Mouse (Mus musculus) CH12.LX (cell line): ENCODE data around the gene Pth1r. TPM values are rescaled to one million over a fixed set of nuclear protein-coding genes. Genes with fewer than 3 reads are reported as not detected.

ENCODE experiments used
- DNase-seq: peaks from one replicate; pipeline ENCODE4 v3.0.0-alpha.2; 2013; ENCODE audit errors: extremely low read depth
- H3K27ac ChIP-seq: 2 replicates; pipeline ENCODE4 v1.5.1; 2012; ENCODE audit warnings: low read depth, mild to moderate bottlenecking, control low read depth, moderate library complexity; ENCODE audit not compliant: insufficient read depth
- H3K27me3 ChIP-seq: replicated peaks from 2 replicates; pipeline ENCODE3; 2012; ENCODE audit warnings: inconsistent platforms
- H3K36me3 ChIP-seq, 2 experiments: replicated peaks in 1 of 2; 2 replicates each; pipeline versions ENCODE3 to v1.6.1; 2012; ENCODE audit warnings: inconsistent platforms in 1 of 2, low read length in 1 of 2, mild to moderate bottlenecking in 1 of 2, mixed read lengths in 1 of 2, moderate library complexity in 1 of 2; ENCODE audit not compliant: control insufficient read depth in 1 of 2, insufficient read depth in 1 of 2
- H3K4me1 ChIP-seq, 2 experiments: 2 replicates each; pipeline ENCODE4 v1.6.1; 2012; ENCODE audit warnings: inconsistent platforms in 1 of 2, moderate library complexity in 1 of 2; ENCODE audit not compliant: insufficient read depth in 2 of 2, control insufficient read depth in 1 of 2
- H3K4me2 ChIP-seq: 2 replicates; pipeline ENCODE4 v1.6.1; 2012; ENCODE audit warnings: low read depth, mild to moderate bottlenecking, control low read depth; ENCODE audit not compliant: poor library complexity, insufficient read depth, severe bottlenecking
- H3K4me3 ChIP-seq, 3 experiments: fragments of 150-350 bp in 1 of 3; sonication (generic) in 1 of 3; replicated peaks in 1 of 3; 2 replicates each; pipeline versions ENCODE3 to v1.5.1; 2011 to 2012; ENCODE audit warnings: low read depth in 2 of 3, low read length in 2 of 3, mild to moderate bottlenecking in 2 of 3, moderate library complexity in 2 of 3, control low read depth in 1 of 3, improper control_type of control experiment in 1 of 3, inconsistent platforms in 1 of 3, mixed read lengths in 1 of 3; ENCODE audit not compliant: poor library complexity in 1 of 3
- H3K79me2 ChIP-seq: replicated peaks from 2 replicates; pipeline ENCODE4 v1.6.1; 2012; ENCODE audit warnings: mild to moderate bottlenecking, moderate library complexity; ENCODE audit not compliant: control insufficient read depth, poor library complexity, insufficient read depth, severe bottlenecking; ENCODE audit errors: extremely low read depth
- H3K9ac ChIP-seq: 2 replicates; pipeline ENCODE4 v1.6.1; 2012; ENCODE audit warnings: low read depth, mild to moderate bottlenecking, control low read depth, moderate library complexity; ENCODE audit not compliant: insufficient read depth
- H3K9me3 ChIP-seq: replicated peaks from 2 replicates; pipeline ENCODE3; 2012; ENCODE audit warnings: low read length, inconsistent platforms, mixed read lengths
- BHLHE40 ChIP-seq: IDR thresholded peaks from 2 replicates; pipeline ENCODE4 v1.6.1; 2011; ENCODE audit warnings: mild to moderate bottlenecking, low read depth, low read length, improper control_type of control experiment
- CHD1 ChIP-seq: IDR thresholded peaks from 2 replicates; pipeline ENCODE4 v1.6.1; 2012; ENCODE audit warnings: low read depth, low read length, improper control_type of control experiment, inconsistent platforms
- CHD2 ChIP-seq: IDR thresholded peaks from 2 replicates; pipeline ENCODE4 v1.6.1; 2011; ENCODE audit warnings: low read length, improper control_type of control experiment
- CTCF ChIP-seq, 2 experiments: IDR thresholded peaks in 1 of 2; conservative IDR thresholded peaks in 1 of 2; 2 replicates each; pipeline ENCODE4 v1.5.1; 2011 to 2012; ENCODE audit warnings: low read depth in 2 of 2, low read length in 2 of 2, improper control_type of control experiment in 1 of 2, inconsistent platforms in 1 of 2, mild to moderate bottlenecking in 1 of 2, moderate library complexity in 1 of 2
- E2F4 ChIP-seq: IDR thresholded peaks from 2 replicates; pipeline ENCODE4 v1.6.1; 2011; ENCODE audit warnings: low read depth, low read length, improper control_type of control experiment; ENCODE audit not compliant: insufficient replicate concordance
- ELF1 ChIP-seq: IDR thresholded peaks from 2 replicates; pipeline ENCODE4 v1.6.1; 2014; ENCODE audit warnings: low read depth, mild to moderate bottlenecking, inconsistent platforms, low read length, improper control_type of control experiment
- EP300 ChIP-seq: IDR thresholded peaks from 2 replicates; pipeline ENCODE4 v1.6.1; 2011; ENCODE audit warnings: low read length, improper control_type of control experiment
- ETS1 ChIP-seq: conservative IDR thresholded peaks from 2 replicates; pipeline ENCODE4 v1.6.1; 2012; ENCODE audit warnings: low read depth, mild to moderate bottlenecking, inconsistent platforms, low read length, improper control_type of control experiment, moderate library complexity
- GABPA ChIP-seq: IDR thresholded peaks from 2 replicates; pipeline ENCODE4 v1.6.1; 2012; ENCODE audit warnings: low read depth, low read length, improper control_type of control experiment, inconsistent platforms; ENCODE audit not compliant: insufficient replicate concordance
- HCFC1 ChIP-seq: IDR thresholded peaks from 2 replicates; pipeline ENCODE4 v1.6.1; 2012; ENCODE audit warnings: low read depth, mild to moderate bottlenecking, inconsistent platforms, low read length, improper control_type of control experiment
- IRF4 ChIP-seq: IDR thresholded peaks from 2 replicates; pipeline ENCODE4 v1.6.1; 2014; ENCODE audit warnings: low read depth, mild to moderate bottlenecking, inconsistent platforms, low read length, improper control_type of control experiment
- JUN ChIP-seq: IDR thresholded peaks from 2 replicates; pipeline ENCODE4 v1.6.1; 2011; ENCODE audit warnings: low read depth, mild to moderate bottlenecking, low read length, improper control_type of control experiment, moderate library complexity; ENCODE audit not compliant: insufficient read depth
- JUND ChIP-seq: conservative IDR thresholded peaks from 2 replicates; pipeline ENCODE4 v1.6.1; 2011; ENCODE audit warnings: low read depth, low read length, improper control_type of control experiment
- KAT2A ChIP-seq: IDR thresholded peaks from 2 replicates; pipeline ENCODE4 v1.6.1; 2012; ENCODE audit warnings: low read length, improper control_type of control experiment, inconsistent platforms; ENCODE audit not compliant: insufficient replicate concordance
- MAFK ChIP-seq: IDR thresholded peaks from 2 replicates; pipeline ENCODE4 v1.6.1; 2011; ENCODE audit warnings: low read length, improper control_type of control experiment; ENCODE audit not compliant: insufficient replicate concordance
- MAX ChIP-seq: IDR thresholded peaks from 2 replicates; pipeline ENCODE4 v1.6.1; 2011; ENCODE audit warnings: low read length, improper control_type of control experiment
- MAZ ChIP-seq: IDR thresholded peaks from 2 replicates; pipeline ENCODE4 v1.6.1; 2012; ENCODE audit warnings: low read depth, mild to moderate bottlenecking, inconsistent platforms, low read length, improper control_type of control experiment, moderate library complexity
- MEF2A ChIP-seq: IDR thresholded peaks from 2 replicates; pipeline ENCODE4 v1.6.1; 2014; ENCODE audit warnings: low read depth, mild to moderate bottlenecking, inconsistent platforms, low read length, improper control_type of control experiment, borderline replicate concordance
- MXI1 ChIP-seq: IDR thresholded peaks from 2 replicates; pipeline ENCODE4 v1.6.1; 2011; ENCODE audit warnings: mild to moderate bottlenecking, low read depth, low read length, improper control_type of control experiment
- MYC ChIP-seq: IDR thresholded peaks from 2 replicates; pipeline ENCODE4 v1.6.1; 2011; ENCODE audit warnings: low read depth, mild to moderate bottlenecking, improper control_type of control experiment, low read length
- NELFE ChIP-seq: IDR thresholded peaks from 2 replicates; pipeline ENCODE4 v1.6.1; 2011; ENCODE audit warnings: low read depth, low read length, improper control_type of control experiment
- NRF1 ChIP-seq: IDR thresholded peaks from 2 replicates; pipeline ENCODE4 v1.6.1; 2014; ENCODE audit warnings: low read depth, mild to moderate bottlenecking, inconsistent platforms, low read length, improper control_type of control experiment, moderate library complexity
- PAX5 ChIP-seq: IDR thresholded peaks from 2 replicates; pipeline ENCODE4 v1.6.1; 2012; ENCODE audit warnings: low read length, inconsistent platforms, mixed read lengths
- POLR2A ChIP-seq: IDR thresholded peaks from 2 replicates; pipeline ENCODE4 v1.6.1; 2011; ENCODE audit warnings: low read depth, mild to moderate bottlenecking, improper control_type of control experiment, low read length
- POLR2AphosphoS2 ChIP-seq: IDR thresholded peaks from 2 replicates; pipeline ENCODE4 v1.6.1; 2011; ENCODE audit warnings: low read depth, low read length, improper control_type of control experiment
- RAD21 ChIP-seq: IDR thresholded peaks from 2 replicates; pipeline ENCODE4 v1.6.1; 2011; ENCODE audit warnings: low read depth, mild to moderate bottlenecking, low read length, improper control_type of control experiment, moderate library complexity
- RCOR1 ChIP-seq: conservative IDR thresholded peaks from 2 replicates; pipeline ENCODE4 v1.6.1; 2012; ENCODE audit warnings: low read depth, mild to moderate bottlenecking, inconsistent platforms, low read length, improper control_type of control experiment
- SIN3A ChIP-seq: IDR thresholded peaks from 2 replicates; pipeline ENCODE4 v1.6.1; 2012; ENCODE audit warnings: low read length, improper control_type of control experiment, inconsistent platforms
- SMC3 ChIP-seq: IDR thresholded peaks from 2 replicates; pipeline ENCODE4 v1.6.1; 2011; ENCODE audit warnings: low read depth, low read length, improper control_type of control experiment
- TBP ChIP-seq: conservative IDR thresholded peaks from 2 replicates; pipeline ENCODE4 v1.6.1; 2011; ENCODE audit warnings: low read depth, low read length, improper control_type of control experiment
- TCF12 ChIP-seq: IDR thresholded peaks from 2 replicates; pipeline ENCODE4 v1.6.1; 2014; ENCODE audit warnings: low read depth, mild to moderate bottlenecking, inconsistent platforms, low read length, improper control_type of control experiment
- UBTF ChIP-seq: IDR thresholded peaks from 2 replicates; pipeline ENCODE4 v1.6.1; 2012; ENCODE audit warnings: low read depth, mild to moderate bottlenecking, inconsistent platforms, low read length, improper control_type of control experiment, moderate library complexity
- USF1 ChIP-seq: IDR thresholded peaks from 2 replicates; pipeline ENCODE4 v1.6.1; 2014; ENCODE audit warnings: low read depth, mild to moderate bottlenecking, inconsistent platforms, low read length, improper control_type of control experiment
- USF2 ChIP-seq: conservative IDR thresholded peaks from 2 replicates; pipeline ENCODE4 v1.6.1; 2011; ENCODE audit warnings: low read depth, low read length, improper control_type of control experiment
- ZC3H11A ChIP-seq: IDR thresholded peaks from 2 replicates; pipeline ENCODE4 v1.6.1; 2012; ENCODE audit warnings: low read depth, mild to moderate bottlenecking, inconsistent platforms, low read length, improper control_type of control experiment
- ZKSCAN1 ChIP-seq: IDR thresholded peaks from 2 replicates; pipeline ENCODE4 v1.6.1; 2012; ENCODE audit warnings: low read depth, inconsistent platforms, low read length, improper control_type of control experiment, borderline replicate concordance
- ZMIZ1 ChIP-seq: IDR thresholded peaks from 2 replicates; pipeline ENCODE4 v1.6.1; 2012; ENCODE audit warnings: low read depth, mild to moderate bottlenecking, inconsistent platforms, low read length, improper control_type of control experiment
- ZNF384 ChIP-seq: IDR thresholded peaks from 2 replicates; pipeline ENCODE4 v1.6.1; 2012; ENCODE audit warnings: low read depth, low read length, improper control_type of control experiment, inconsistent platforms
- dilution Hi-C: fragments of 300-500 bp; cut with MboI; formaldehyde crosslinking; loops from 2 replicates; pipeline ENCODE4 v1.14.3; 2020; ENCODE audit warnings: low sequenced_read_pairs; ENCODE audit not compliant: extremely low pct_unique_long_range_greater_than_20kb, extremely low pct_ligation_motif_present
- in situ Hi-C: fragments of 300-500 bp; cut with MboI; formaldehyde crosslinking; loops from 3 replicates; pipeline ENCODE4 v1.14.3; 2019; ENCODE audit warnings: low sequenced_read_pairs, low pct_ligation_motif_present, low pct_unique_long_range_greater_than_20kb, mixed read lengths
- polyA plus RNA-seq: library from polyadenylated mRNA; unstranded; fragments of >175 nt; gene quantifications from 2 replicates; pipeline ENCODE4 v1.2.1, GENCODE M21; 2012; ENCODE audit warnings: low read depth; ENCODE audit not compliant: insufficient read length
- total RNA-seq, 2 experiments: library from RNA; depleted of rRNA; stranded (reverse); fragments of 300-350 nt in 1 of 2; fragments of >200 nt in 1 of 2; gene quantifications; 2 replicates each; pipeline ENCODE4 v1.2.3; 2012 to 2014

The Pth1r gene
- total and polyA plus RNA-seq, 3 experiments = 0.10 to 0.76 TPM; not detected in 1

GRCm38 (mm10) chr9:110709640-110710258 lies 37.2 kb downstream of the Pth1r start:
- Histone ChIP-seq H3K27ac (no peak overlapping the region), H3K4me2 (peak overlapping the region; percentile 72), H3K4me3 (peak overlapping the region; percentile 63 to 69 (median 65)), H3K79me2 (no peaks in the 10 kb centered on the region; the same call in 1 of the 2 replicates), H3K36me3 (peaks cover 27 to 64% of the 10 kb centered on the region in 2 experiments), H3K9ac (peak overlapping the region; percentile 74), H3K27me3 (no peaks in the 10 kb centered on the region), H3K9me3 (no peaks in the 10 kb centered on the region), H3K4me1 (peaks cover 6 to 37% of the 10 kb centered on the region in 2 experiments)
- DNase-seq = peak; percentile 90
- in situ Hi-C loops (loop anchor here (5.0 kb wide), 1 partner anchor 67 kb away; no protein-coding TSS in a partner anchor), dilution Hi-C loops (no loop called here)
- TF ChIP-seq GABPA (no peak), CHD1 (no peak), ZNF384 (no peak), MYC (no peak), SMC3 (peak; percentile 94), ZC3H11A (peak; percentile 67), MEF2A (peak; percentile 60; the same call in 1 of the 2 replicates), RCOR1 (no peak), NRF1 (0 out of 2 replicates have a peak, but pooled peaks have one; percentile 43), ZMIZ1 (no peak), ETS1 (no peak), POLR2A (peak; percentile 49), NELFE (peak; percentile 57), MXI1 (no peak; the same call in 1 of the 2 replicates), MAX (peak; percentile 54; the same call in 1 of the 2 replicates), E2F4 (no peak), JUND (no peak), POLR2AphosphoS2 (no peak), MAFK (no peak), RAD21 (peak; percentile 97), CTCF (conservative IDR thresholded peaks at IDR 0.05 in 1 of 2, IDR thresholded peaks at IDR 0.05 in 1 of 2; ENCODE audit: low read depth in 2 of 2, low read length in 2 of 2) (peak; percentile 44 to 94; a peak in 3 of 4 replicates), UBTF (no peak), KAT2A (no peak), ZKSCAN1 (no peak), MAZ (peak; percentile 97), CHD2 (0 out of 2 replicates have a peak, but pooled peaks have one; percentile 40), IRF4 (peak; percentile 74), USF1 (no peak), HCFC1 (peak; percentile 61), SIN3A (peak; percentile 84), JUN (no peak), TCF12 (peak; percentile 53; the same call in 1 of the 2 replicates), EP300 (peak; percentile 49; the same call in 1 of the 2 replicates), PAX5 (no peak), TBP (no peak), BHLHE40 (no peak), USF2 (no peak), ELF1 (peak; percentile 92)
